Mouse (Mus musculus): ENCODE data around the gene Melk. TPM values are rescaled to one million over a fixed set of nuclear protein-coding genes. Genes with fewer than 3 reads are reported as not detected.

The Melk gene
- polyA plus RNA-seq, 1 experiment, result 0.83 TPM

DNA sequence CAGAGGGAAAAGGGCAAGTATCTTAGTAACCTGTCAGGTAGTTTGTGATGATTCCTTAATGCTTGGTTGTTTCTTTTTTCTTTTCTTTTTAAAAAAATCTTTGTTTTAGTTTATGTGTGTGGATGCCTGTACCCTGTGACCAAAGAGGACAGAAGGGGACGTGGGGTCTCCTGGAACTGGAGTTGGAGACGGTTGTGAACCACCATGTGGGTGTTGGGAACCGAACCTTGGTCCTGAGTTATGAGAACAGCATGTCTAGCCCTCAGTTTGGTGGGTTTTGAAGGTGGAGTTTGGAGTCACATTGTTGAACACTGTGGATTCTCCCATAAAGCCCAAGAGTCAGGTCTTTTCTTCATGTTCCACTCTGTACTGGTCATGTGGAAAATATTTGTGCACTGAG lies 26.0 kb downstream of the Melk start:
- no peak for DNase-seq (ENCODE audit: low spot score)

GRCm38 (mm10) chr4:44327976-44328375 lies 27.3 kb downstream of the Melk start:
- DNase-seq (ENCODE audit: low spot score), result no peak

DNA sequence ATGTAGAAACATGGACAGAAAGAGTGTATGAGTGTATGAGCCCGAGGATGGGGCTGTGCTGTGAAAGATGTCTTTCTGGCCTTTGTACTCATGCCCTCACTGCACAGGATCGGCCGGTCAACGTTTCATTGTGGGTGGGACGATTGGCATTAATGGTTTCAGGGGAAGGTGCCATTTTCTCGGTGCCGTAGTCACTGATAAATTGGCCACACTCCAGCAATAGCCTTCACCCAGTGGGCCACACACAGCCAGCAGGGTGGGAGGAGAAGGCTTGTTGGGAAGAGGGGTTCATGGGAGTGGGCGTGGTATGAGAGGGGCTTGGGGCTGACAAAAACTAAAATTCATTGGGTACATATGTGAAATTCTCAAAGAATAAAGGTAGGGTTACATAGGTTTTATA lies 34.3 kb downstream of the Melk start:
- no peak for DNase-seq (ENCODE audit: low spot score)

GRCm38 (mm10) chr4:44361670-44362069 lies 61.0 kb downstream of the Melk start:
- DNase-seq (ENCODE audit: low spot score), result no peak

DNA sequence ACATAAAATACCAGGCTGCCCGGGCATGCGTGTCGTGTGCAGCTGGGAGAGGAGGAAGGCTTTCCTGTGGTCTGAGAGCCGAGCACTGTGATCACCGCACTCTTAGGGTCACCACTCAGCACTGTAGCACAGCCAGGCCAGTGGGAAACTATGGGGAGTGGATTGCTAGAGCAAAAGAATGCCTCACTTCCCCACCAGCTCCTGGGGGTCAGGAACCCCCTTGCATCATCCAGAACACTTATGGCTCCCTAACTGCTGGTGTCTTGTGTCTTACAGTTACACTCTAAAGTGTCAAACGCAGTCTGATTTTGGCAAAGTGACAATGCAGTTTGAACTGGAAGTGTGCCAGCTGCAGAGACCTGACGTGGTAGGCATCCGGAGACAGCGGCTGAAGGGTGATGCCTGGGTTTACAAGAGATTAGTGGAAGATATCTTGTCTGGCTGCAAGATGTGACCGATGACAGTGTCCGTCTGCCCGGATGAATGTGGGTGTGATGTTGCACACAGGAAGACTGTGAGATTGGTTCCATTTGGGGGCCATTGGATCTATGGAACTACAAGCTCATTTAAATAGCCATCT lies 62.8 kb downstream of the Melk start:
- DNase-seq (ENCODE audit: low spot score), result no peak

GRCm38 (mm10) chr4:44392231-44393216 lies 91.8 kb downstream of the Melk start:
- DNase-seq (ENCODE audit: low spot score), result no peak

DNA sequence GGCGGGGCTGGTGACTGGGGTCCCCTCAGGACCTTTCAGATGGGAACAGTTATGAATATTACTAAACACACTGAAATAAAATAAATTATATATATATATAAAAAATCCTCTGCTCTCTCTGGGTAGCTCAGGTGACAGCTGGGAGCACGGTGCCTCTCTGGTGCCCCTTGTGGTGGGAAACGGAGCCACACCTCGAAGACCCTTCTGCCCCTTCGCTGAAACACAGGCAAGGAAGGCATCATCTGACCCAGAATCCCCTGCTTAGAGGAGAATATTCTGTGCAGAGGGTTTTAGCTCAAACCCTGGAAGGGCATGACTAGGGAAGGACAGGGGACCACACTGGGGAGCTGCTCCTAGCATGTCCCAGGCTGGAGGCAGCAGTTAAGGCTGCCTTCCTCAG lies 101.9 kb downstream of the Melk start:
- no peak for DNase-seq (ENCODE audit: low spot score)

DNA sequence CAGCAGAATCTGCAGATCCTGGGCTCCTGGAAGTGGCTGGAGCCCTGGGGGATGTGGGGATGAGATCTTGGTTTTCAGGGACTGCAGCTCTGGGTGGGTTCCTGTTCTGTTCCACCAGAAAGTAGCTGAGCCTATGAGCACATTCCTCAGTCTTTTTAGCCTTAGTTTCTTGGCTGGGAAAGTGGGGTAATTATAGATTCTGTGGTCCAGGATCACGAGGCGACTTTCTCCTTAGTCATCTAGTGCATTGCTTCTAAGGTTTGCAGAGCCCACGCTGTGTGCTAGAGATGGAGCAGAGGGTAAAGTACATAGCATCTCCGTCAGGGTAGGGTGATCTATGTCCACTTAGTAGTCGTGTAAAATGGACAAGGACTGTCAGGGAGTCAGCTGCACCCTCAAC lies 103.8 kb downstream of the Melk start:
- no peak for DNase-seq (ENCODE audit: low spot score)

Other genes starting within 250 kb of the Melk start
- 11.6 and 17.9 TPM in 2 replicates for gene Gne, start 216.7 kb upstream of the Melk start, polyA plus RNA-seq (2012; rRNA removed)
- 46.6 and 66.7 TPM in 2 replicates for gene Rnf38, start 67.1 kb upstream of the Melk start, polyA plus RNA-seq (2012; rRNA removed)

Measured in urinary bladder, adult 2 months (tissue).